Mouse (Mus musculus) bone marrow, adult 2 months (tissue): ENCODE measurements around the gene Gm47996.

Experiments used
- CTCF ChIP-seq: fragments of 200-500 bp; IDR thresholded peaks from 2 replicates; pipeline ENCODE4 v1.5.1; 2011; ENCODE audit warnings: low read length, control low read depth; ENCODE audit not compliant: control insufficient read depth, insufficient read depth
- POLR2A ChIP-seq: fragments of 200-500 bp; IDR thresholded peaks from 2 replicates; pipeline ENCODE4 v1.6.1; 2011; ENCODE audit warnings: low read depth, mild to moderate bottlenecking, control low read depth, low read length, borderline replicate concordance; ENCODE audit not compliant: control insufficient read depth

- TF ChIP-seq CTCF (no peak), POLR2A (no peak)
Measured at GRCm38 (mm10) chr1:151228320-151228989, 18.5 kb downstream of the Gm47996 start.
